Mouse (Mus musculus) thymus, adult 2 months (tissue): ENCODE results near the gene Olah. TPM values are rescaled to one million over a fixed set of nuclear protein-coding genes. Genes with fewer than 3 reads are reported as not detected.

ENCODE experiments used
- DNase-seq: peaks from one replicate; pipeline ENCODE4 v3.0.0; 2021
- H3K27ac ChIP-seq: fragments of 200-500 bp; 2 replicates; pipeline ENCODE4 v1.5.1; 2012; ENCODE audit warnings: low read length, control low read depth; ENCODE audit not compliant: control insufficient read depth, insufficient read depth
- H3K27me3 ChIP-seq: fragments of 200-500 bp; 2 replicates; pipeline ENCODE4 v1.6.1; 2012; ENCODE audit warnings: mild to moderate bottlenecking, low read length, moderate library complexity, mixed read lengths; ENCODE audit not compliant: control insufficient read depth, insufficient read depth
- H3K36me3 ChIP-seq: fragments of 200-500 bp; 2 replicates; pipeline ENCODE4 v1.6.1; 2012; ENCODE audit warnings: mild to moderate bottlenecking, low read length, moderate library complexity; ENCODE audit not compliant: control insufficient read depth, insufficient read depth
- H3K4me1 ChIP-seq: fragments of 200-500 bp; replicated peaks from 2 replicates; pipeline ENCODE4 v1.6.1; 2012; ENCODE audit warnings: low read length; ENCODE audit not compliant: control insufficient read depth, insufficient read depth
- H3K4me3 ChIP-seq: fragments of 200-500 bp; 2 replicates; pipeline ENCODE4 v1.5.1; 2012; ENCODE audit warnings: mild to moderate bottlenecking, low read length, control low read depth, moderate library complexity; ENCODE audit not compliant: control insufficient read depth, insufficient read depth
- CTCF ChIP-seq: fragments of 200-500 bp; IDR thresholded peaks from 2 replicates; pipeline ENCODE4 v1.5.1; 2012; ENCODE audit warnings: mild to moderate bottlenecking, control low read depth, low read length, moderate library complexity, borderline replicate concordance; ENCODE audit not compliant: control insufficient read depth, poor library complexity, insufficient read depth; ENCODE audit errors: extremely low read depth
- POLR2A ChIP-seq: fragments of 200-500 bp; IDR thresholded peaks from 2 replicates; pipeline ENCODE4 v1.6.1; 2012; ENCODE audit warnings: mild to moderate bottlenecking, low read length, control low read depth, moderate library complexity; ENCODE audit not compliant: control insufficient read depth, poor library complexity, insufficient read depth; ENCODE audit errors: extremely low read depth
- WGBS: fragments of 180-500 bp; shearing (Covaris S2); methylation state at CpG from one replicate; pipeline ENCODE4 v1.1.7; 2018; 5-methylcytosine and 5-hydroxymethylcytosine counted together
- polyA plus RNA-seq: library from polyadenylated mRNA; depleted of rRNA; stranded (reverse); fragments of >200 nt; gene quantifications from 2 replicates; pipeline ENCODE4 v1.2.3, GENCODE M21; 2012

Olah gene
- polyA plus RNA-seq, 1 experiment = not detected

DNA sequence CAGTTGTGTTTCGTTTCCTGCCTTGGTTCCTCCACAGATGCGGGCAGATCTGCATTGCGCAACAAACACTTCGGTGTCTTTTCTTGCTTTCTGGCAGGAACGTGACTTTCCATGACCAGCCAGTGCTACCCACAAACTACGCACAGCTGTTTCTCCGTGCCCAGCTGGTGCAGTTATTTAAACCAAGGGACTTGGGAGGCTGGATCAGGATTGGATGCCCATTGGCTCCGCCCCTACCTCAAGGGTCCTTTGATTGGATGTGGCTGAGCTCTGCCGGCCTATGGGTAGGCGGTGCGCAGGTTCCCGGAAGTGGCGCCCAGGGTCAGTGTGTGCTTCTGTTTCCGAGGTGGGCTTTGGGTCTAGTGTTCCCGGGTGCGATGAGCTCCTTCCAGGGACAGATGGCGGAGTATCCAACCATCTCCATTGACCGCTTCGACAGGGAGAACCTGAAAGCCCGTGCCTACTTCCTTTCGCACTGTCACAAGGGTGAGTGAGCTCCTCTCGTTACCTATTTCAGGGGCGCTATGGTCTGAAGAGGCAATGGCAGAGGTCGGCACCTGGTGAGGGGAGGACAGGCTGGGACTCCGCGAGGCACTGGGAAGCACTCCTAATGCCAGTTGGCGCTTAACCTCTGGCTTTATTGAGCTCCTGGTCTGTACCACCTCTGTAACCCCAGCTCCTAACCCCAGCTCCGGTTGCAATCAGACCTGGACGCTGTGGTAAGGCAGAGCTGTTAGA lies 27.0 kb upstream of the Olah start, which contains the start of gene Dclre1c:
Gene Dclre1c (plus strand): TSS at position 291 of the 738 bp plus-strand sequence.
- no peaks in the 10 kb centered on the region for H3K27me3 ChIP-seq
- peak within 1 kb of the TSS; percentile 87 for H3K4me3 ChIP-seq
- DNase-seq = peak; percentile 95
- H3K27ac ChIP-seq = peak within 1 kb of the TSS; percentile 50
- H3K4me1 ChIP-seq = peaks cover 2% of the 10 kb centered on the region; the same call in 1 of the 2 replicates
- WGBS = under 1% methylated on average over 29 of the region's 29 CpGs
- peak; percentile 74 for TF ChIP-seq POLR2A
- TF ChIP-seq CTCF = no peak
- H3K36me3 ChIP-seq = no peaks in the 10 kb centered on the region; the same call in 1 of the 2 replicates

- DNase-seq = no peak
- Histone ChIP-seq H3K27me3 (no peaks in the 10 kb centered on the region; the same call in 1 of the 2 replicates), H3K27ac (peak within 1 kb of the TSS; percentile 35; the same call in 1 of the 2 replicates), H3K36me3 (no peaks in the 10 kb centered on the region; the same call in 1 of the 2 replicates), H3K4me1 (peaks cover 2% of the 10 kb centered on the region; the same call in 1 of the 2 replicates), H3K4me3 (no peak within 1 kb of the TSS)
- TF ChIP-seq POLR2A (no peak), CTCF (no peak)
- 92% methylated on average over 3 of the region's 3 CpGs for WGBS
These were observed 25.5 kb upstream of the Olah start, which contains the start of gene Meig1 for GRCm38 (mm10) chr2:3422548-3422947. Meig1 (minus strand) TSS chr2:3422648.

GRCm38 (mm10) chr2:3420157-3420556 lies 23.1 kb upstream of the Olah start:
- H3K27me3 ChIP-seq = no peaks in the 10 kb centered on the region; the same call in 1 of the 2 replicates
- 96% methylated on average over 4 of the region's 4 CpGs for WGBS
- DNase-seq = no peak
- no peak overlapping the region for H3K4me3 ChIP-seq
- H3K4me1 ChIP-seq = peaks cover 2% of the 10 kb centered on the region; the same call in 1 of the 2 replicates
- TF ChIP-seq POLR2A (no peak), CTCF (no peak)
- H3K27ac ChIP-seq = no peak overlapping the region
- no peaks in the 10 kb centered on the region for H3K36me3 ChIP-seq

DNA sequence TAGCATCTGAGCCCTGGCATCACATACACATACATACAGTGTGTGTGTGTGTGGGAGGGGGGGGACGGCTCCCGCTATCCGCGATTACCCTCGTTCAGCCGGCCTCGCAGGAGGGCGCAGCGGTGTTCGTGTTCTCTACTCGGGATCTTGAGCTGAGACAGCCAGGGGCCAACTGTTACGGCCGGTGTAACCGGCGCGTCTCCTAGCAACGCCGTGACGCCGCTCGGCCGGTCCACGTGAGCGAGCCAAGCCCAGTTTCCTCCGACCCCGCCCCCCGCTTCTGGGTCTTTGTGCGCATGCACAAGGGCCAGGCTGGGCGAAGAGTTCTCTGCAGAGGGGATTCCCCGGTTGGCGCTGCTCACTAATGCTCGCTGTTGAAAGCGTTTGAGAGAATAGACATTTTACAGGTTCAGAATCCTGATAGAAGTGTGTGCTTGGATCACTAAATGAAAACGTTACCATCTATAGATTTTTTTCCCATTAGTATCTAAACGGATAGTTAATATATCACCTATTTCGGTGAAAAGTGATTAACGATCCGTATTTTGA lies 21.9 kb upstream of the Olah start:
- no peak overlapping the region for H3K27ac ChIP-seq

GRCm38 (mm10) chr2:3415676-3416075 lies 18.7 kb upstream of the Olah start:
- H3K4me1 ChIP-seq = 0 out of 2 replicates have a peak, but pooled peaks cover 2% of the 10 kb centered on the region
- no peak for DNase-seq
- no peak overlapping the region for H3K4me3 ChIP-seq
- 93% methylated on average over 1 of the region's 1 CpGs for WGBS
- H3K27me3 ChIP-seq = no peaks in the 10 kb centered on the region; the same call in 1 of the 2 replicates
- H3K27ac ChIP-seq = no peak overlapping the region
- no peak for TF ChIP-seq CTCF
- TF ChIP-seq POLR2A = no peak
- H3K36me3 ChIP-seq = no peaks in the 10 kb centered on the region

More for the DNA sequence above, 21.9 kb upstream of the Olah start:
- Histone ChIP-seq H3K4me3 (peak overlapping the region; percentile 45), H3K27me3 (no peaks in the 10 kb centered on the region; the same call in 1 of the 2 replicates), H3K4me1 (0 out of 2 replicates have a peak, but pooled peaks cover 2% of the 10 kb centered on the region), H3K36me3 (no peaks in the 10 kb centered on the region)
- under 1% methylated on average over 38 of the region's 38 CpGs for WGBS
- TF ChIP-seq POLR2A (no peak), CTCF (peak; percentile 61; the same call in 1 of the 2 replicates)
- peak; percentile 94 for DNase-seq

- no peaks in the 10 kb centered on the region for H3K36me3 ChIP-seq
- H3K27me3 ChIP-seq = no peaks in the 10 kb centered on the region; the same call in 1 of the 2 replicates
- H3K27ac ChIP-seq = no peak overlapping the region
- WGBS = 64% methylated on average over 4 of the region's 4 CpGs
- no peaks in the 10 kb centered on the region for H3K4me1 ChIP-seq
- DNase-seq = peak; percentile 73
- no peak for TF ChIP-seq CTCF
- no peak for TF ChIP-seq POLR2A
- H3K4me3 ChIP-seq = no peak overlapping the region
These were observed 17.2 kb upstream of the Olah start for GRCm38 (mm10) chr2:3414241-3414640.
